Mouse (Mus musculus) megakaryocyte, embryonic 14.5 days (primary cell): ENCODE results near the gene Dab2ip.

Experiments
- FLI1 ChIP-seq: IDR thresholded peaks from 2 replicates; pipeline ENCODE4 v1.6.1; 2012; ENCODE audit warnings: low read length, inconsistent platforms, mixed read lengths
- GATA1 ChIP-seq: IDR thresholded peaks from 3 replicates; pipeline ENCODE4 v1.6.1; 2012; ENCODE audit warnings: mixed read lengths, low read length, inconsistent platforms, borderline replicate concordance

- TF ChIP-seq GATA1 = no peak
- TF ChIP-seq FLI1 = no peak
These were observed 18.6 kb upstream of the Dab2ip start for GRCm38 (mm10) chr2:35539276-35539972.
